Mouse (Mus musculus): ENCODE data around the gene Tle6. TPM values are rescaled to one million over a fixed set of nuclear protein-coding genes. Genes with fewer than 3 reads are reported as not detected.

Tle6 gene
- total RNA-seq, 2 experiments from 2014 or later: 4.2 to 4.9 TPM

DNA sequence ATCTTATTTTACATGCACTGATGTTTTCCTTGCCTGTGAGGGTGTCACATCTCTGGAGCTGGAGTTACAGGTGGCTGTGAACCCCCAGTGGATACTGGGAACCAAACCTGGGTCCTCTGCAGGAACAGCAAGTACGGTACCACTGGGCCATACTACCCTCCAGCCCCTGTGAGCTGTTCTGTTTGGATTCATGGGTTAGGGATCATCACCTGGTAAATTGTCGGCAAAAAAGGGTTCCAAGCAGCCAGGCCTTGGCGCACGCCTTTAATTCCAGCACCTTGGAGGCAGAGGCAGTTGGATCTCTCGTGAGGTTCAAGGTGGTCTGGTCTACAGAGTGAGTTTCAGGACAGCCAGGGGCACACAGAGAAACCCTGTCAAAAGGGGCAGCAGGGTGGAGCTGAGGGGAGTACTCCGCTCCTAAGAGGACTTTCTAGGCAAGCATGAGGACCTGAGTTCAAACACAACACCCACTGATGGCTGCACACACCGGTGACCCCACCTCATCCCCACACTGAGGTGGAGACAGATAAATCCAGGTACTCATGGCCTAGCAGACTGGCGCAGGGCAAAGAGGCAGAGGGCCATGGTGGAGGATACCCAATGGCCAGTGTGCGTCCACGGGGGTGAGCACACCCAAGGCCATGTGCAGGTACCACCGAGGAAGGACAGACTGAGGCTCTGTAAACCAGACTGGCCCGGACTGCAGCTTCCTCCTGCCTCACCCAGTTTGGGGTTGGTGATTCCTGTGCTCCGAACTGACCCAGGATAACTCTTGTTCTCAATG is 53.9 kb downstream of the Tle6 start:
- intact Hi-C loops (cut with DNase I): no loop called here
- DNase-seq: no peak

DNA sequence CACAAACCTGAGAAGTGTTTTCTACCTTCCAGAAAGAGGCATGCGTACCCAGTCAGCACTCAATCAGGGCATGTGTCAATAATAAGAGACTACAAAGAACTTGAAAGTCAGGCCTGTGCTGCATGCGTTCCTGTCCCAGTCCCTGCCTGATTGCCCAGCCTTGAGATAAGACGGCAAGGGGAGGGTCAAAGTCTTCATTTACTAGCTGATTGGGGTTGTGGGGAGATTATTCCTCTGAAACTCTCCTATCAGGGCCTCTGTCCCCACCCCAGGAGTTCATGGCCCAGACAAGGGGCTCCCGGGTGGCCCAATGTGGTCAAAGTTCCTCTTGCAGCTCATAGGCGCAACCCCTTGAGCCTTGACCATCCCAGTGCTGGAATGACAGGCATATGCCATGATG is 54.5 kb downstream of the Tle6 start:
- intact Hi-C loops (cut with DNase I): no loop called here
- no peak for DNase-seq

DNA sequence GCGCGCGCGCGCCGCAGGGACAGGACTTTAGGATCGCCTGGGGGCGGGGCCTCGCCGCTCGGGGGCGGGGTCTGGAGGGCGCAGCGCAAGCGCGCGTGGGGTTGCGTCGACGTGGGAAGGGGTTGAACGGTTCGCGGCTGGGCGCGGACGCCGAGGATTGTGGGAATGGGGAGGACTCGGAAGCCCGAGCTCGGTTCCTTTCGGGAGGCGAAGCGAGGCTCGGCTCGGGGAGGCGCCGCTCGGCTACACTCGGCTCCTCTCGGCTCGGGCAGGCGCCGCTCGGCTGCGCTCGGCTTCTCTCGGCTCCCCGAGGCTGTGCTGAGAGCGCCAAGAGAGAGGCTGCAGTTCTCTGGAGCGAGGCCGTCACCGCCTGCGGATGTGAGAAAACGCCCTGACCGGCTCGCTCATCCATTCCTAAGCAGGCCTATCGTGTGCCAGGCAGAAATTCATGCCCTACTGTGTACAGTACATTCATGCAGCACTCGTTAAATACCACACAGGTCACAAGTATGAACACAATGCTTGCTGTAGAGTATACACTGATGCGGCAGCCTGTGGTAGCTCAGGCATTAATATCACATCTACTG is 55.6 kb downstream of the Tle6 start, which contains the start of gene Gna11:
Gene Gna11, minus strand, starts transcription at position 30 of the 587 bp plus-strand sequence.
- peak; percentile 99 to 100 for DNase-seq
- intact Hi-C loops (cut with DNase I): no loop called here

DNA sequence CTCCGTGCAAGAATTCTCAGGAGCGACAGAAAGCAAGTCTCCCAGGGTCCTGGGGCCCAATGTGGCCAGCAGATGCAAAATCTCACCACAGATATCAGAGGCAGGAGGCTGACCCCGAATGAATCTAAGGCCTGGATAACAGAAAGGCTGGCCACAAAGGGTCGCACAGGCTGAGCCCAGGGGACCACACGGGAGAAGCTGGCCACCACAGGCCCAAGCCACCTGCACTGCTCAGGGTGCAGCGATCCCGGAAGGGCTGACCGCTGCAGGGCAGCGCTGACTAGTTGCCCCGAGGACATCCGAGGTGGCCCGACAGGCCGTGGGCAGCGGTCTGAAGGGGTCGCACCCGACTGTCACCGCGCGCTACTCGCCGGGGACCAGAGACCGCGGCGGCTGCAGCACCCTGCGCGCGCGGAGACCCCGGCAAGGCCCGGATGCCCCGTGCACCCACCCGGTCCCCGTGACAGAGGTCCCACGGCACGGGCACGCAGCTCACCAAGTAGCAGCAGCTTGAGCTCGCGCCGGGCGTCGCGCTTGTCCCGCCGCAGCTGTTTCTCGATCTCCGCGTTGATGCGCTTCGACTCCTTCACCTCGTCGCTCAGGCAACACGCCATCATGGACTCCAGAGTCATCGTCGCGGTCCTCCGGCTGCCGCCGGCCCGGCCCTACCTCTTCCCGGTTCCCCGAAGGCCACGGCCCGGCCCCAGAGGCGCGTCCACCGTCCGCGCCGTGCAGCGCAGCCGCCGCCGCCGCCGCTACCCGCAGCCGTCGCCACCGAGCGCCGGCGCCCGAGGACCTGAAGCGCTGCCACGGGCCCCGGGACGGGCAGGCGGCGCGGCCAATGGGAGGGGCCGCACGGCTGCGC is 56.3 kb downstream of the Tle6 start:
- DNase-seq: peak in 1 of 2 experiments; percentile 51
- intact Hi-C loops (cut with DNase I): no loop called here

DNA sequence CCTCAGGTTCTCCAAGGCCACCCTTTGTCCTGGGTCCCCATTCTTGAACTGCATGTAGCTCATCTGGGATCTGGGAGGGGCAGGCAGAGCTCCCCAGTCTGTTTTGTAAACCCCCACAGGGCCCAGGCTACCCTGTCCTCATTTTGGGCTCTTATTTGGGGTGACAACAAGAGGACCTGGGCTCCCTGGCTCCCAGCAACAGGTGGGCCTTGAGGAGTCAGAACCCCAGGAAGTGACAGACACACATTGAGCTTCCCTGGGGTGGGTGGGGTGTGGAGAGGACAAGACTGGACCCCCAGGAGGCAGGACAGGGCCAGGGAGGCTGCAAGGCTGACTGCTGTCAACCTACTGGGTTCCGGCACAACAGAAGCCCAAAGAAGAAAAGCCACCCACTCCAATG is 57.2 kb downstream of the Tle6 start:
- intact Hi-C loops (cut with DNase I): no loop called here
- DNase-seq: no peak

DNA sequence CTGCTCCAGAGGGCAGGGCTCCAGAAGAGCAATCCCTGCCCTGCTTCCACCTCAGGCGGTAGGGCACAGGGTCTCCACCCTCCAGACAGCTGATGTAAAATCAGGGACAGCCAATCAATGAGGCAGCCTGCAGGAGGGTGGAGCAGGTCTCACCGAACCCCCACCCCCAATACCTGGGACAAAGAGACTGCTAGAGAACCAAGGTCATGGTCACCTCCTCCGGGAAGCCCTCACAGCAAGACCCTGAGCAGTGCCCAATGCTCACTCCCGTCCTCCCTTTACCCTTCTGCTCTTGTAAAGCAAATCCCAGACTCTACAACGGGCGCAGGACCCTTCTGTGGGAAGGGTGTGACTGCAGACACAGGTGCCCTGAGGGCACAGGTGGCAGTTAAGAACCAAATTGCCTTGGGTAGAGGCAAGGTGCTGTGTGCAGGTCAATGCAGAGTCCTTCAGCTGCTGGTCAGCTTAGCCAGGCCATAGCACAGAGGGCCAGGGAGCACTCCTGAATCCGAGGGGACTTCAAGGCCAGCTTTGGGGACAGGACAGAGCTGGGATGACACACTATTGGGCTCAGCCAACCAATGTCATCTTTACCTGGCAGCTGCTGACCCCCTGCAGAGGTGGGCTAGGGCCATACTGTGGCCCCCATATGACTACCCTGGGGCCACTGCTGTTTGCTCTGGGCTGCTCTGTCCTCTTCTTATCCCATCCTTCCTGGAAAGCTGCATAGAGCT is 58.0 kb downstream of the Tle6 start:
- DNase-seq: no peak
- intact Hi-C loops (cut with DNase I): no loop called here

DNA sequence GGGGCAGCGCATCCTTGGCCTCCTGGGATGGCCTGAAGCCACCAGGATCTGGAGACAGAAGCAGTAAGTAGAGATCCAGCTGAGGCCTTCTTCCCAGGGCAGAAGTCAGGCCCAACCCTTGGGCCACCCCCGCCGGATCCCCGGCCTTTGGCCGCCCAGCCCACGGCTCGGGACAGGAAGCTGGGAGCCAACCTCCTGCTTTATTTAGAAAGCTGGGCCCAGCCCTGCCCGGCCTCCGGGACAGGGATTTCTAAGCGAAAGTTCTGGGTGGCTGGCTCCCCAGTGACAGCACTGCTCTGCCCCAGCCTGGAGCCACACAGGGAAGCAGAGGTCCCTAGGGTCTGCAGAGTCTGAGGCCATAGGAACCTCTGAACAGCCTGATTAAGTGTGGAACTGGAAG is 59.1 kb downstream of the Tle6 start:
- DNase-seq: peak; percentile 57 to 62
- intact Hi-C loops (cut with DNase I): no loop called here

DNA sequence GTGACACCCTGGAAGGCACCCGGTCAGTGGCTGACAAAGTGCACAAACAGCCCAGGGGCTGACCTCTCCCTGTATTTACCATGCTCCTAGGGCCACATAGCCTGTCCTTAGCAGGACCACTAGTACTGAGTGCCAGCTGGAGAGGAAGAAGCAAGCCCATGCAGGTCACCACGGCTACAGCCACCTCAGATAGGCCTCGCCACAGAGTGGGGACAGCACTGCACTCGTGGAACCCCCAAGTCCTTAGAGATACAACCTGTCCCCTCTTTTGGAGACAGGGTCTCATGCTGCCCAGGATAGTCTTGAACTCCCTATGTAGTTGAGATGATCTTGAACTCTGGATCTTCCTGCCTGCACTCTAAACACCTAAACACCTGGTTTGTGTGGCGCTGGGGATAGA is 59.5 kb downstream of the Tle6 start:
- intact Hi-C loops (cut with DNase I): no loop called here
- no peak for DNase-seq

Other genes starting within 250 kb of the Tle6 start
- gene Mfsd12, start 243.6 kb downstream of the Tle6 start, total RNA-seq (2021): 1 to 10 TPM; 2.2 to 2.6 TPM
- gene 4930404N11Rik, start 235.3 kb downstream of the Tle6 start, total RNA-seq (2021): under 1 TPM; 0.37 to 0.41 TPM
- 10 to 100 TPM; 14.2 to 15.9 TPM for gene Fzr1, start 222.6 kb downstream of the Tle6 start, total RNA-seq (2021)
- 10 to 100 TPM; 36.5 to 42.5 TPM for gene Dohh, start 216.6 kb downstream of the Tle6 start, total RNA-seq (2021)
- 1 to 10 TPM in 1 of 2 experiments, under 1 TPM in 1; 0.89 to 1.2 TPM for gene Gm48551, start 216.6 kb downstream of the Tle6 start, total RNA-seq (2021)
- gene Gm48552, start 212.1 kb downstream of the Tle6 start, total RNA-seq (2021): under 1 TPM; 0.59 to 0.77 TPM
- under 1 TPM; 0.37 to 0.38 TPM for gene Smim24, start 208.0 kb downstream of the Tle6 start, total RNA-seq (2021)
- gene Nfic, start 145.4 kb downstream of the Tle6 start, total RNA-seq (2021): 100 to 1,000 TPM; 219 to 237 TPM
- gene Celf5, start 118.4 kb downstream of the Tle6 start, total RNA-seq (2021): not detected
- 10 to 100 TPM; 42.1 to 44.9 TPM for gene Ncln, start 104.7 kb downstream of the Tle6 start, total RNA-seq (2021)
- 1 to 10 TPM in 1 of 2 experiments, under 1 TPM in 1; 0.46 to 1.5 TPM for gene S1pr4, start 100.9 kb downstream of the Tle6 start, total RNA-seq (2021)
- gene Gna15, start 76.8 kb downstream of the Tle6 start, total RNA-seq (2021): under 1 TPM in 1 of 2 experiments, not detected in 1; 0.20 TPM
- gene Gna11, start 55.9 kb downstream of the Tle6 start, total RNA-seq (2021): 10 to 100 TPM; 23.6 TPM
- gene Aes, start 41.6 kb downstream of the Tle6 start, total RNA-seq (2021): 100 to 1,000 TPM; 847 to 848 TPM
- 1 to 10 TPM; 4.4 to 4.7 TPM for gene Tle2, start 26.5 kb downstream of the Tle6 start, total RNA-seq (2021)
- 1 to 10 TPM; 2.3 TPM for gene BC025920, start 5.2 kb upstream of the Tle6 start, total RNA-seq (2021)
- 1 to 10 TPM; 3.5 to 4.1 TPM for gene Sirt6, start 26.7 kb upstream of the Tle6 start, total RNA-seq (2021)
- gene Ankrd24, start 27.5 kb upstream of the Tle6 start, total RNA-seq (2021): 1 to 10 TPM; 7.0 to 8.7 TPM
- 1 to 10 TPM; 1.2 to 1.6 TPM for gene Gm10778, start 48.0 kb upstream of the Tle6 start, total RNA-seq (2021)
- 1 to 10 TPM; 4.4 to 6.0 TPM for gene Zfp433, start 103.8 kb upstream of the Tle6 start, total RNA-seq (2021)
- gene Gm3055, start 170.1 kb upstream of the Tle6 start, total RNA-seq (2021): under 1 TPM in 1 of 2 experiments, not detected in 1; 0.38 TPM
- gene Gm4767, start 211.1 kb upstream of the Tle6 start, total RNA-seq (2021): 1 to 10 TPM in 1 of 2 experiments, under 1 TPM in 1; 0.52 to 1.1 TPM

All from gastrocnemius, postnatal 36 days (tissue).